Mouse (Mus musculus) thymus, adult 2 months (tissue): ENCODE data around the gene Nudt13. TPM values are rescaled to one million over a fixed set of nuclear protein-coding genes. Genes with fewer than 3 reads are reported as not detected.

ENCODE experiments used
- DNase-seq: peaks from one replicate; pipeline ENCODE4 v3.0.0; 2021
- H3K27ac ChIP-seq: fragments of 200-500 bp; 2 replicates; pipeline ENCODE4 v1.5.1; 2012; ENCODE audit warnings: low read length, control low read depth; ENCODE audit not compliant: control insufficient read depth, insufficient read depth
- H3K27me3 ChIP-seq: fragments of 200-500 bp; 2 replicates; pipeline ENCODE4 v1.6.1; 2012; ENCODE audit warnings: mild to moderate bottlenecking, low read length, moderate library complexity, mixed read lengths; ENCODE audit not compliant: control insufficient read depth, insufficient read depth
- H3K36me3 ChIP-seq: fragments of 200-500 bp; 2 replicates; pipeline ENCODE4 v1.6.1; 2012; ENCODE audit warnings: mild to moderate bottlenecking, low read length, moderate library complexity; ENCODE audit not compliant: control insufficient read depth, insufficient read depth
- H3K4me1 ChIP-seq: fragments of 200-500 bp; replicated peaks from 2 replicates; pipeline ENCODE4 v1.6.1; 2012; ENCODE audit warnings: low read length; ENCODE audit not compliant: control insufficient read depth, insufficient read depth
- H3K4me3 ChIP-seq: fragments of 200-500 bp; 2 replicates; pipeline ENCODE4 v1.5.1; 2012; ENCODE audit warnings: mild to moderate bottlenecking, low read length, control low read depth, moderate library complexity; ENCODE audit not compliant: control insufficient read depth, insufficient read depth
- CTCF ChIP-seq: fragments of 200-500 bp; IDR thresholded peaks from 2 replicates; pipeline ENCODE4 v1.5.1; 2012; ENCODE audit warnings: mild to moderate bottlenecking, control low read depth, low read length, moderate library complexity, borderline replicate concordance; ENCODE audit not compliant: control insufficient read depth, poor library complexity, insufficient read depth; ENCODE audit errors: extremely low read depth
- POLR2A ChIP-seq: fragments of 200-500 bp; IDR thresholded peaks from 2 replicates; pipeline ENCODE4 v1.6.1; 2012; ENCODE audit warnings: mild to moderate bottlenecking, low read length, control low read depth, moderate library complexity; ENCODE audit not compliant: control insufficient read depth, poor library complexity, insufficient read depth; ENCODE audit errors: extremely low read depth
- WGBS: fragments of 180-500 bp; shearing (Covaris S2); methylation state at CpG from one replicate; pipeline ENCODE4 v1.1.7; 2018; 5-methylcytosine and 5-hydroxymethylcytosine counted together
- polyA plus RNA-seq: library from polyadenylated mRNA; depleted of rRNA; stranded (reverse); fragments of >200 nt; gene quantifications from 2 replicates; pipeline ENCODE4 v1.2.3, GENCODE M21; 2012

Nudt13 gene
- polyA plus RNA-seq, 1 experiment, result 20.7 TPM

DNA sequence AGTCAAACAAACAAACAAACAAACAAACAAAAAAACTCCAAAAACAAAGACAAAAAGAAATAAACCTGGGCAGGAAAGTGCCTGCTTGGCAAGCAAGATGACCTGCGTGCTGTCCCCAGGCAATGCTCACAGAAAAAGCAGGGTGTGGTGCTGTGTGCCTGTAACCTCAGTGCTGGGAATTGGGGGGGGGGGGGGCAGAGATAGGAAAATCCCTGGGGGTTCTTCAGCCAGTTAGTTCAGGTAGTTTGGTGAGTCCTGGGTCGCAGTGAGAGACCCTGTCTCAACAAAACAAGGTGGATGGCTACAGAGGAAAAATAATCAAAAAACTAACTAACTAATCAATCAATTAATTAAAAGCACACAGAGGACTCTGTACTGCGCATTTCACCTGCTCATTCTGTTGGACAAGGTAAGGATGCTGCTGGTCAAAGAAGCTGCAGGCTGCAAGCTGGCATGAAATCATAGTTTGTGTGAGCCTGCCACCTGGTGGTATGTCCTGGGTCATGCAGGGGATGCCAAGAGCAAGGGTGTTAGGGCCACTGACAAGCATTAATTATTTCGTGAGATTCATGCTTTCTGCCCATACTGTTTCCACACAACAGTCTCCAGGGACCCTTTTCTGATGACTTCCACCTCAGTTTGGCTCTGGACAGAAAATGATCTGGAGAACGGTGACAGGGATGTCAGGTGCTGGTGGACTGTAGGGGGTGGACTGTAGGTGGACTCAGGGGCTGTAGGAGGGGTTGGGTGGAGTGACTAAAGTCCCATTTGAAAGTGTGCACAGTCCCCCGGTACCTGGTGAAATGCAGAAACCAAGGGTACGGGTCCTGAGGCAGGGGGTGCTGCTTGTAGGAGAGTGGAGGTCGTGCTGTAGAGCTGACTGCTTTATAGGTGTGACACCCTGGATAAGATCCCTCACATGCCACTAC is 36.0 kb upstream of the Nudt13 start:
- H3K4me1 ChIP-seq, result no peaks in the 10 kb centered on the region
- 60% methylated on average over 8 of the region's 8 CpGs for WGBS
- peak; percentile 56; the same call in 1 of the 2 replicates for TF ChIP-seq CTCF
- TF ChIP-seq POLR2A, result no peak
- H3K27me3 ChIP-seq, result no peaks in the 10 kb centered on the region
- H3K27ac ChIP-seq, result no peak overlapping the region
- peak; percentile 82 for DNase-seq
- H3K36me3 ChIP-seq, result no peaks in the 10 kb centered on the region
- H3K4me3 ChIP-seq, result no peak overlapping the region

DNA sequence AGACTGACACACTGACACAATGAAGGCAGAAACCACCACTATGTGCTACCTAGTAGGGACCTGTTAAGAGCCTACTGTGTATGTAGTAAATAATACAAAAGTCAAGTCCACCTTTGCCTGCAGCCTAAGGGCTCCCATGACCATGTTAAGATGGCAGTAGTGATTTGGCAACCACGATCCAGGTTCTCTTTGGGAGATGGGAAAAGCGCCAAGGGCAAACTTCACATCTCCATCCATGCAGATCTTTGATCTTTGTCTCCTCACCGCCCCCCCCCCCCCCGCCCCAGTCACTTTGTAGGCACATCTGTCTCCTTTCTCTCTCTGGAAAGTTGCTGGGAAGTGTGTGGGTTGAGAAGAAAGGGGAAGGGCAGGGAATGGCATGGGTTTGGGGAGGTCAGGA is 32.2 kb upstream of the Nudt13 start:
- no peak overlapping the region for H3K27ac ChIP-seq
- 76% methylated on average over 4 of the region's 4 CpGs for WGBS
- H3K27me3 ChIP-seq, result no peaks in the 10 kb centered on the region
- H3K4me3 ChIP-seq, result no peak overlapping the region
- no peak for DNase-seq
- H3K4me1 ChIP-seq, result no peaks in the 10 kb centered on the region
- TF ChIP-seq CTCF, result no peak
- TF ChIP-seq POLR2A, result no peak
- H3K36me3 ChIP-seq, result no peaks in the 10 kb centered on the region

DNA sequence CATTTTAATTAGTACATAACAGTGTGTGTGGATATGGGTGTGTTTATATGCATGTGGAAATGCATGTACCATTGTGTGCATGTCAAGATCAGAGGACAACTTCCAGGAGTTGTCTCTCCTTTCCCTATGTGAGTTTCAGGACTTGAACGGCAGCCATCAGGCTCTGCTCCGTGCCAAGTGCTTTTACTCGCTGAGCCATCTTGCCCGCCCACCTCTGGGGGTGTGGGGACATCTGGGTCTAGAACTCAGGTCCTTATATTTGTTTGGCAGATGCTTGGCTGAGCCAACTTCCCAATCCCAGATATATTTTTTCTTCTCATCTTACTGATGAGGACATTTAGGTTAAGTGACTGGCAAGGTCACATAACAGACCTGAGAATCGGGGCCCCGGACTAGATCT is 26.1 kb upstream of the Nudt13 start:
- Histone ChIP-seq H3K36me3 (no peaks in the 10 kb centered on the region), H3K4me3 (no peak overlapping the region), H3K4me1 (no peaks in the 10 kb centered on the region), H3K27me3 (no peaks in the 10 kb centered on the region), H3K27ac (no peak overlapping the region)
- TF ChIP-seq POLR2A (no peak), CTCF (no peak)
- no peak for DNase-seq
- 90% methylated on average over 6 of the region's 6 CpGs for WGBS

DNA sequence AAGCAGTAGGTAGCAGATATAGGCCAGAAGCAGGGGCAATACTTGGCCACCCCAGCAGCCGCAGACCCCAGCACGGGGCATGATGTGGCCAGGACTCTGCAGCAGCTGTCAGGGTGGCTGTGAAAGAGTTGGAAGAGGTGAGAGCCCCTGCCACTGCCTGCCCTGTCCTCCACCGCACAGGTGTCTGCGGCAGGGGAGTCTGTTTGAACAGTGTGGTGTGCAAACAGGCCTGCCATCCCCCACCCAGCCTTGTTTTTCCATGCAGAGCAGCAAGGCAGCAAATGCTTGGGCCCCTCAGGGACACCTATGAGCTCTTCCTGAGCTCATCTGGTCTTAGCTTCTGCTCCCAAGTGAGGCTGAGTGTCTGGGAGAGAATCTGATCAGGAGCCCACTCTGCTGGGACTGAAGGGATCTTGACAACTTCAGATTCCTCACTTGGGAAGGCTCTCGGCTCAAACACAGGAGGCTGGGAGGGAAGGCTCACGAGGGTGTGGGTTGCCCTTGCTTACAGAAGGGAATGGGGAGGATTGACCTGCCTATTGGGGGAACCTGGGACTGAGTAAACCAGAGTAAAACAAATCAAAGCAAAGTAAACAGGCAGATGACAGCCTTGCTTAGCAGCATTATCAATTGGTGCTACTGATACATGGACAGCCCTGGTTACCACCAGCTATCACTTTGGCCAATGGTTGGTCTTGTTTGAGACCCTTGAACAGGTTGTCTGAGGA is 25.3 kb upstream of the Nudt13 start, which contains the start of gene Kcnk16:
Gene Kcnk16 (minus strand): TSS at position 118 of the 728 bp plus-strand sequence.
- H3K36me3 ChIP-seq, result no peaks in the 10 kb centered on the region
- TF ChIP-seq POLR2A (no peak), CTCF (no peak)
- WGBS, result 92% methylated on average over 6 of the region's 6 CpGs

DNA sequence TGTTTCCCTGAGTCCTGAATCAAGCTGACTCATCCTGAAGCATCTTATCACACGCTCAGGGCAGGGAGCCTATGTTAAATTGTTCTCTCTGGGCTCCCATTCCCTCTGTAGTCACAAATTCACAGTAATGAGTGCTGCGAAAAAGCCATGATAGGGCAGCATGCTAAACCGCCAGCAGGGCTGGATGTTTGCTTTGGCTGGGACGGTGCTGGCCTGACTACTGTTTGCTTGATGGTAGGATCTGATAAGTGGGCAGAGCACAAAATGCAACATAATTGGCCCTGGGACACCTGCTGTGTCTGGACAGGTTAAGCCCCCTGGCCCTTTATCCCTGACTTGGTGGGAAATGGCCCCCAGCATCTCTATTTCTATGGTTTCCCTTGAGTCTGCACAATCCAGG is 3.1 kb upstream of the Nudt13 start:
- Histone ChIP-seq H3K27ac (no peak overlapping the region), H3K4me1 (peaks cover 2% of the 10 kb centered on the region), H3K27me3 (no peaks in the 10 kb centered on the region), H3K4me3 (no peak overlapping the region), H3K36me3 (no peaks in the 10 kb centered on the region)
- WGBS, result 93% methylated on average over 4 of the region's 4 CpGs
- TF ChIP-seq CTCF, result no peak
- no peak for TF ChIP-seq POLR2A
- no peak for DNase-seq

More for the DNA sequence above, 25.3 kb upstream of the Nudt13 start, which contains the start of gene Kcnk16:
- no peak within 1 kb of the TSS for H3K4me3 ChIP-seq
- DNase-seq, result no peak
- no peaks in the 10 kb centered on the region for H3K27me3 ChIP-seq
- no peak within 1 kb of the TSS for H3K27ac ChIP-seq
- no peaks in the 10 kb centered on the region for H3K4me1 ChIP-seq

DNA sequence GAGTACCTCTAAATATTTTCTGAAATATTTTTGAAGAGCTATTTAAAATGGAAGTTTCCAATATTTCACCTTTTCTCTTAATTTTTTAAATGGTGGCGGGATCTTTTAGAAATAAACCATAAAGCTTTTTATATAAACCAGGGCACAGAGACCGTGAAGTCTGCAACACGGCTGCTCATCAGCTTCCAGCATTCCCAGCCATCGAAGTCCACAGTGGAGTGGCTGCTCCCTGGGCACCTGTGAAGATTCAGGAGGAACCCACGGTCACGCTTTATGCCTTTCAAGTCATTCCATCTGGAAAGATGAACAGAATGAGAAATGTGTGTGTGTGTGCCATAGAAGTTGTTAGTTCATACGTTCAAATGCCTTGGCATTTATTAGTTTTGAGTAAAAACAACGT is 450 bp downstream of the Nudt13 start:
- WGBS, result 40% methylated on average over 8 of the region's 8 CpGs
- H3K4me1 ChIP-seq, result peaks cover 2% of the 10 kb centered on the region
- peak overlapping the region; percentile 34; the same call in 1 of the 2 replicates for H3K4me3 ChIP-seq
- no peaks in the 10 kb centered on the region for H3K27me3 ChIP-seq
- DNase-seq, result no peak
- H3K36me3 ChIP-seq, result no peaks in the 10 kb centered on the region
- TF ChIP-seq POLR2A, result no peak
- TF ChIP-seq CTCF, result no peak
- H3K27ac ChIP-seq, result no peak overlapping the region
